In the genomic region with DNA sequence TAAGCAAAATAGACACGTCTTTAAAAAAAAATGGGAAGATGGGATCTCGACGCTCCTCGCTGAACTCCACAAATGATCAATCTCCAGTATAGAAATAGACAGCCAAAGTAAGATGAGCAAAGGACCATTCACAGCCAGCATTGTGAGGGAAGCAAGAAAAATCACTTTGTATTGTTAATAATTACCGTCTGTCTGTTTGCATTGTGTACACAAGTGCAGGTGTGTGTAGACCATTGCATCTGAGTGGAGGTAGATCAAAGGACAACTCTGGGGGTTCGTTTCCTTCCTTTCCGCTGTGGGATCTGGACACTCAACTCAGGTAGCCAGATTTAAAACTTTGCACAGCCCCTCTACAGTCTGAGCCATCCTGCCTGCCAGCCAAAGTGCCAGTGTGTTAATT, we compare ENCODE assay signal across 22 mouse cellular contexts.
"Had no signal": no experiment of that assay in that cellular context is flagged by ENCODE, and none has a peak within 500 bp of the region (broad histone marks: within the 10 kb centered on the region; RNA-seq: fewer than 3 reads in every experiment).

No protein-coding gene starts in this region.

- H3K27me3 ChIP-seq: liver, embryonic 15.5 days; lung, embryonic 15.5 days; neural tube, embryonic 13.5 days; neural tube, embryonic 15.5 days had no signal

- ATAC-seq: lung, postnatal 0 days; midbrain, embryonic 16.5 days had no signal

- H3K4me2 ChIP-seq: liver, embryonic 15.5 days; lung, embryonic 15.5 days; midbrain, embryonic 11.5 days; neural tube, embryonic 13.5 days; neural tube, embryonic 15.5 days had no signal

- H3K9me3 ChIP-seq: liver, embryonic 15.5 days; lung, embryonic 15.5 days; neural tube, embryonic 15.5 days had no signal

- H3K9ac ChIP-seq: liver, embryonic 15.5 days; lung, embryonic 15.5 days; neural tube, embryonic 13.5 days; neural tube, embryonic 15.5 days had no signal

- H3K36me3 ChIP-seq: liver, embryonic 15.5 days had no signal

- H3K4me3 ChIP-seq: liver, embryonic 15.5 days; lung, embryonic 15.5 days; megakaryocyte, embryonic 14.5 days; myocyte; neural tube, embryonic 13.5 days; neural tube, embryonic 15.5 days had no signal

- DNase-seq: lung, adult 2 months; lung, postnatal 14 days; lung, postnatal 36 days; midbrain, embryonic 14.5 days; retina, postnatal 1 day; right cerebral cortex, adult 18-20 months; right cerebral cortex, postnatal 25 days; right cerebral cortex, postnatal 4 days; spleen, adult 18-20 months; thymus, adult 18-20 months; thymus, postnatal 14 days; thymus, postnatal 36 days had no signal

- H3K4me1 ChIP-seq: liver, embryonic 15.5 days; megakaryocyte, embryonic 14.5 days had no signal

- H3K27ac ChIP-seq: liver, embryonic 15.5 days; lung, embryonic 15.5 days; macrophage; neural tube, embryonic 13.5 days; neural tube, embryonic 15.5 days had no signal
